ENCODE assay signal across 4 mouse cellular contexts in the genomic region with DNA sequence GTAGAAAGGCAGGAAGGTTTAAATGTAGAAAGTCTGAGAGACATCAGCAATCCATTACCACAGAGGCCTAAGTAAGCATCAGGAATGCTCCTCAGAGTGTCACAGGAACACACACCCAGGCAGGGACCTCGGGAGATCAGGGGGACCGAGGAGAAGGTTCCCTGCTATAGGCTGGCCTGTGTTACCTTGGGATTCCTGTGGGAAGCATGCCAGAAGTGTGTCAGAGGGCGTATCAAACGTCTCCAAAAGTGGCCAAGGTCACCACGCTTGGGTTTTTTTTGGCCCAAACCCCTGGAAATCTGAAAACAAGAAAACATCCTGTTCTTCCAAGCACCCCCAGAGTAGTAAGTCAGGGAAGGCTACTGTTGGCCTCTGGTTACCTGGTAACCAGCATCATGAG. TPM values are rescaled to one million over a fixed set of nuclear protein-coding genes. Genes with fewer than 3 reads are reported as not detected.
"Had no signal": no experiment of that assay in that cellular context is flagged by ENCODE, and none has a peak within 500 bp of the region (broad histone marks: within the 10 kb centered on the region; RNA-seq: fewer than 3 reads in every experiment).

Gm4871 (minus strand) TSS at position 364 of the 400 bp plus-strand sequence.

RNA-seq across cellular contexts. Expression of gene Gm4871, which starts in this region (rescaled TPM):
- total RNA-seq: megakaryocyte progenitor cell, adult 5-6 weeks; midbrain, postnatal 0 days; monocyte, adult 5-6 weeks; neutrophil, adult 5-6 weeks had no signal
